Mouse (Mus musculus) embryonic facial prominence, embryonic 14.5 days (tissue): ENCODE measurements around the gene St3gal3. TPM values are rescaled to one million over a fixed set of nuclear protein-coding genes. Genes with fewer than 3 reads are reported as not detected.
A peak's percentile ranks its signal among the peaks of the same experiment; 100 is the strongest.

ENCODE experiments used
- ATAC-seq: fragments of 200-750 bp; cut with Nextera tagmentation; 2 replicates; pipeline ENCODE4 v1.8.0; 2017; ENCODE audit warnings: low read depth, moderate number of reproducible peaks, moderate TSS enrichment
- DNase-seq: peaks from one replicate; pipeline ENCODE4 v3.0.0-alpha.2; 2015; ENCODE audit warnings: low spot score
- H3K27ac ChIP-seq: fragments of 300-500 bp; sonication (generic); replicated peaks from 2 replicates; pipeline ENCODE4 v1.5.1; 2014; ENCODE audit warnings: low read depth, mild to moderate bottlenecking, low read length, moderate library complexity
- H3K27me3 ChIP-seq: fragments of 300-500 bp; sonication (generic); replicated peaks from 2 replicates; pipeline ENCODE4 v1.6.1; 2014; ENCODE audit warnings: low read length; ENCODE audit not compliant: control insufficient read depth, insufficient read depth
- H3K36me3 ChIP-seq: fragments of 300-500 bp; sonication (generic); 2 replicates; pipeline ENCODE4 v1.6.1; 2014; ENCODE audit warnings: low read length, mixed read lengths; ENCODE audit not compliant: control insufficient read depth, insufficient read depth
- H3K4me1 ChIP-seq: fragments of 300-500 bp; sonication (generic); 2 replicates; pipeline ENCODE4 v1.6.1; 2014; ENCODE audit warnings: antibody characterized with exemption, low read length; ENCODE audit not compliant: control insufficient read depth, insufficient read depth
- H3K4me2 ChIP-seq: fragments of 300-500 bp; sonication (generic); 2 replicates; pipeline ENCODE4 v1.6.1; 2014; ENCODE audit warnings: low read depth, mild to moderate bottlenecking, low read length, moderate library complexity, mixed read lengths
- H3K4me3 ChIP-seq: fragments of 300-500 bp; sonication (generic); 2 replicates; pipeline ENCODE4 v1.5.1; 2014; ENCODE audit warnings: low read depth, mild to moderate bottlenecking, low read length
- H3K9ac ChIP-seq: fragments of 300-500 bp; sonication (generic); 2 replicates; pipeline ENCODE4 v1.6.1; 2014; ENCODE audit warnings: low read depth, mild to moderate bottlenecking, low read length, moderate library complexity, mixed read lengths
- H3K9me3 ChIP-seq: fragments of 300-500 bp; sonication (generic); 2 replicates; pipeline ENCODE4 v1.6.1; 2016; ENCODE audit warnings: low read length; ENCODE audit not compliant: control insufficient read depth
- WGBS: fragments of 180-500 bp; shearing (Covaris S2); extraction: QIAGEN DNeasy Blood & Tissue Kit; methylation state at CpG from one replicate; pipeline ENCODE4 v1.1.7; 2014; 5-methylcytosine and 5-hydroxymethylcytosine counted together
- polyA plus RNA-seq: library from polyadenylated mRNA; unstranded; fragments of >200 nt; fragmentation: Nextera tagmentation; extraction: Ambion mirVana; gene quantifications from 2 replicates; pipeline ENCODE4 v1.2.1, GENCODE M21; 2014

Gene St3gal3
- polyA plus RNA-seq, 1 experiment from 2014 or later: 5.6 TPM

DNA sequence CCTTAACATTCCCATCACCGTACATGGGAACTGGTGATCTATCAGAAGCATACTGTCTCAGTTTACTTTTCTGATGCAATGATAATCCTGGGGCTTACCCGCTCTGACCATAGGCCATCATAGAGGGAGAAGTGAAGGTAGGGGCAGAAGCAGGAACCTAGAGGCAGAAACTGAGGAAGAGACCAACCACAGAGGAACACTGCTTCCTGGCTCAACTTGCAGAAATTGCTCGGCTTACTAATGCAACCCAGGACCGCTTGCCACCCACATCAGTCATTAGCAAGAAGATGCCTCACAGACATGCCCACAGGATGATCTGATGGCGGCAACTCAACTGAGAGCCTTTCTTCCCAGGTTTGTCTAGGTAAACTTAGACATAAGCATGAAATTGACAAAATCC, 216.0 kb downstream of the St3gal3 start:
- ATAC-seq (no peak), DNase-seq (no peak)
- Histone ChIP-seq H3K9ac (no peak overlapping the region), H3K9me3 (no peaks in the 10 kb centered on the region), H3K27ac (no peak overlapping the region), H3K36me3 (no peaks in the 10 kb centered on the region), H3K4me3 (no peak overlapping the region), H3K4me1 (peaks cover 12% of the 10 kb centered on the region), H3K4me2 (no peak overlapping the region), H3K27me3 (no peaks in the 10 kb centered on the region)
- 77% methylated on average over 5 of the region's 5 CpGs for WGBS

DNA sequence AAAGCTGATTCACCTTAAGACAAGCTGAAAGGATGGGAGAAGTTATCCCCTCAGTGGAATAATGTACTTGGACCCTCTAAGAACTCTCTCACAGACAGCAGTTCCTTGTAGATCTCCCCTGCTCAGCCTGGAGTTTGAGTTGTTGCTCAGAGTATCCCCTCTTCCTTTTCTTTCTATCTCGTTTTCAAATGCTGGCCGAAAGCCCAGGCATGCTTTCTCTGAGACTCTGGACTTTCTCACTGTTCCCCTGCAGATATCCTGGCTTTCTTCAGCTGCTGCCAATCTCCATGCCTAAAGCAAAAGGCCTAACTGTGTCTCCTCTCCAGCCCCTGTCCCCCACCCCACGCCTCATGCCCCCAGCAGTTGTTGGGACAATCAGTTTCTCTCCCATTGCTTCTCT, 216.5 kb downstream of the St3gal3 start:
- H3K4me1 ChIP-seq: peaks cover 17% of the 10 kb centered on the region
- peak; percentile 40 for DNase-seq
- H3K9me3 ChIP-seq: no peaks in the 10 kb centered on the region
- no peak overlapping the region for H3K4me2 ChIP-seq
- ATAC-seq: no peak
- 61% methylated on average over 3 of the region's 3 CpGs for WGBS
- H3K27ac ChIP-seq: no peak overlapping the region
- H3K9ac ChIP-seq: no peak overlapping the region
- H3K36me3 ChIP-seq: no peaks in the 10 kb centered on the region
- H3K27me3 ChIP-seq: no peaks in the 10 kb centered on the region
- H3K4me3 ChIP-seq: no peak overlapping the region

DNA sequence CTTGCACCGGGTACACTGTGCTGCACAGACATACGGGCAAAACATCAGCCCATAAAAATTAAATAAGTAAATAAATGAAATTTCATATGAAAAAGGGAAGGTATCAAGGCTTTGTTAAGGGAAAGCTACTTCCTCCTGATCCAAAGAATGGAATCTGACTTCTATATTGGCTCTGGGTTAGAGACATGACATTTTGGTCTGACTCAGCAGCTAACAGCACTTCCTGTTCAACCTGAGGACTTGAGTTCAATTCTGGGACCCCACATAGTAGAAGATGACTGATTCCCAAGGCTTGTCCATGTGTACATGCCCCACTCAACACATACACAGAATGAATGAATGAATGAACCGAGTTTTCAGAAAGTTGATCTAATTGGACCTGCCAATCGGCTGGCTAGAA, 216.9 kb downstream of the St3gal3 start:
- no peak for DNase-seq
- Histone ChIP-seq H3K4me1 (peaks cover 22% of the 10 kb centered on the region), H3K4me3 (no peak overlapping the region), H3K27ac (no peak overlapping the region), H3K4me2 (no peak overlapping the region), H3K27me3 (no peaks in the 10 kb centered on the region), H3K9me3 (no peaks in the 10 kb centered on the region), H3K9ac (no peak overlapping the region), H3K36me3 (no peaks in the 10 kb centered on the region)
- WGBS: 89% methylated on average over 4 of the region's 4 CpGs
- ATAC-seq: no peak

DNA sequence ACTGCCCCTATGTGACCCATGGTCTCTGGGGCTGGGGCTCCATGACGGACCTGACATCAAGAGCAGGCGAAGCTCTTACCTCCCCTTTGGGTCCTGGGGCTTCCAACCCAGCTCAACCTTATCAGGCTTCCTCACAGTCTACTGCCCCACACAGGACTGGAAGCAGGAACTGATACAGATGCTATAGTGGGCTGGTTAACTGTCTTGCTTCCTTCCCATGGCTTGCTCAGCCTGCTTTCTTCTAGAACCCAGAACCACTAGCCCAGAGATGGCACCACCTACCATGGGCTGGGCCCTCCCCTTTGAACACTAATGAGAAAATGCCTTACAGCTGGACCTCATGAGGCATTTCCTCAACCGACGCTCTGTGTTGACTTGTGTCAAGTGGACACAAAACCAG, 217.3 kb downstream of the St3gal3 start:
- ATAC-seq: no peak
- WGBS: 78% methylated on average over 4 of the region's 4 CpGs

DNA sequence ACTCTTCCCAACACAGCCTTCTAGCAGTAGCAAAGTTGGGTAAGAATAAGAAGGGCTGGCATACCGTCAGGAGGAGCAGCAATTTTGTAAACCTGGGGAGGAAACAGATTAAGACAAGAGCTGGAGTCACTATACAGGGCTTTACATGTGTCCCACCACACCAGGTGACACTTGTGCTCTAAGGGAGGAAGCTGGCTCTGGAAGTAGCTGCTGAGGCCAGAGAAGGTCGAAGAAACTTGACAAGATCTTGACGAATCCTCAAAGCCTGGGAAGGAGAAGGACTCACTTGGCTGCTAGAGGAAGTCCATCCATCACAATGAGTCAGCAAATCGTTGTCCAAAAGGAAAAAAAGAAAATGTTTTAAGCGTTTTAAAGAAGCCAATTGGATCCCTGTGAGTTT, 218.3 kb downstream of the St3gal3 start:
- Histone ChIP-seq H3K4me3 (no peak overlapping the region), H3K27me3 (no peaks in the 10 kb centered on the region), H3K36me3 (peaks cover 11% of the 10 kb centered on the region), H3K9me3 (no peaks in the 10 kb centered on the region), H3K4me2 (peak overlapping the region; percentile 87), H3K4me1 (peaks cover 26% of the 10 kb centered on the region), H3K27ac (no peak overlapping the region), H3K9ac (no peak overlapping the region)
- DNase-seq (no peak), ATAC-seq (no peak)
- 80% methylated on average over 5 of the region's 5 CpGs for WGBS

More for the DNA sequence above, 217.3 kb downstream of the St3gal3 start:
- H3K4me1 ChIP-seq: peaks cover 26% of the 10 kb centered on the region
- H3K27ac ChIP-seq: no peak overlapping the region
- H3K27me3 ChIP-seq: no peaks in the 10 kb centered on the region
- DNase-seq: no peak
- H3K9me3 ChIP-seq: no peaks in the 10 kb centered on the region
- no peak overlapping the region for H3K4me3 ChIP-seq
- H3K36me3 ChIP-seq: peaks cover under 1% of the 10 kb centered on the region; the same call in 1 of the 2 replicates
- no peak overlapping the region for H3K9ac ChIP-seq
- no peak overlapping the region for H3K4me2 ChIP-seq

DNA sequence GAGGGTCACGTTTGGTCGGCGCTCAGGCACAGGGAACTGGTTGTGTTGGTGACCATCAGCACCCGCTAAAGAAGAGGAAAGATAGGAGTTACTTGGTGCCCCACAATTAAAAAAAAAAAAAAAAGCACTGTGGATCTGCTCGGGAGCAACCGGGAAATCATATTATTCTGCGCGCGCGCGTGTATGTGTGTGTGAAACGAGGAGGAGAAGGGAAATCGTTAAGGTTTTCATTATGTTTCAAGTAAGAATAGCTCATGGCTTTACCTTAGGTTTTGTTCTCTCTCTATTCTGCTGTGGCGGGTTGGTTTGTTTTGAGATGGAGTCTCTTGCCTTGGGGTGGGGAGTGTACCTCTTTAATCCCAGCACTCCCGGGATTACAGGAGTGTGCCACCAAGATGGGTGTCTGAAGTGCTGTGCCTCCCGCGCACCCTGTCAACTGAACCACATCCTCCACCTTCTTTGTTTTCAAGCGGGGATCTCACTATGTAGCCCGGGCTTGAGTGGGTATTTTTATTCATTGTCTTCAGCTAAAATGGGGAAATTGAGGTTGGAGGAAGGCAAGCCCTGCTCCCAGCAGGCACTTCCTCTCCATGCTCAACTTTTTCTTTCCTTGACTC, 219.1 kb downstream of the St3gal3 start:
- H3K27ac ChIP-seq: no peak overlapping the region; the same call in 1 of the 2 replicates
- DNase-seq: no peak
- no peaks in the 10 kb centered on the region for H3K9me3 ChIP-seq
- H3K4me1 ChIP-seq: peaks cover 26% of the 10 kb centered on the region
- peak overlapping the region; percentile 87 for H3K4me2 ChIP-seq
- H3K36me3 ChIP-seq: peaks cover 19% of the 10 kb centered on the region
- peak overlapping the region; percentile 82 for H3K9ac ChIP-seq
- H3K27me3 ChIP-seq: no peaks in the 10 kb centered on the region
- 5% methylated on average over 19 of the region's 19 CpGs for WGBS
- ATAC-seq: no peak
- H3K4me3 ChIP-seq: peak overlapping the region; percentile 71

DNA sequence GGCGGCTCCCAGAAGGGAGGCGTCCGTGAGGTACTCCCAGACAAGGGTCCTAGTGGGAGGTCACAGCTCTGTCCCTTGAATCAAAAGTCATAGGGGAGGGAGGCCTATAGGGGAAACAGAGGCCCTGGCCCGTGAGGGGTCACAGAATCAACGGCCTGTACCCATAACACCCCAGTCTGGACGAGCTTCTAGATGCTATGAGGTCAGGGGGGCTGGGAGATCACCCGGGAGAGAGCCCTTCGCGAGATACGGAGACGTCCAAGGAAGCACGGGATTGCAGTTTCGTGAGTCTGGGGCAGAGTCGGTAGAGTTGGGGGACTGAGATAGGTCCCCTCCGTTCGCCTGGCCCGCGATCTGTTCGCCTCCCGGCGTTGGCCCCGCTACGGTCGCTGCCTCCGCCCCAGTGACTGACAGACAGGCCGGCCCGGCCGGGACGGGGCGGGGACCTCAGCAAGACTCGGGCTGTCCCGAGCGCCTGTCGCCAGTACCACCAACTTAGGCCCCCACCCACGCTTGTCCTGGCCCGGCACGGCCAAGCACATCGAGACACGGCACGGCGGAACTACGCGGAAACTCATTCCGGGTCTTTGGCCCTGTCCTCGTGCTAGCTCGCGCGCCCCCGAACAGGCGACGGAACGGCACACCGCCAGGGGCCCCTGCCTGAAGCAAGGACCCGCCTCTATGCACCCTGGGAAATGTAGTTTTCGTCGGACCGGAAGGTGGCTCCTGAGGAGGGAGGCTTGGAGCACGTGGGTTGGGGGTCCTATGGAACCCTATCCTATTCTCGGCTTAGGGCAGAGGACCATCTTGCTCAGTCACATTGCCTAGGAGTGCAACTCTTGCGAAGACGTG, 219.9 kb downstream of the St3gal3 start, which contains the start of gene Ipo13:
Gene Ipo13, minus strand, starts transcription at position 409 of the 852 bp plus-strand sequence.
- peak; percentile 96 for DNase-seq
- ATAC-seq: peak; percentile 96
- Histone ChIP-seq H3K4me2 (peak within 1 kb of the TSS; percentile 87), H3K9me3 (no peaks in the 10 kb centered on the region), H3K4me3 (peak within 1 kb of the TSS; percentile 71), H3K36me3 (peaks cover 26% of the 10 kb centered on the region), H3K4me1 (peaks cover 26% of the 10 kb centered on the region), H3K27ac (peak within 1 kb of the TSS; percentile 82), H3K27me3 (no peaks in the 10 kb centered on the region), H3K9ac (peak within 1 kb of the TSS; percentile 82)
- 0% methylated on average over 48 of the region's 61 CpGs for WGBS

DNA sequence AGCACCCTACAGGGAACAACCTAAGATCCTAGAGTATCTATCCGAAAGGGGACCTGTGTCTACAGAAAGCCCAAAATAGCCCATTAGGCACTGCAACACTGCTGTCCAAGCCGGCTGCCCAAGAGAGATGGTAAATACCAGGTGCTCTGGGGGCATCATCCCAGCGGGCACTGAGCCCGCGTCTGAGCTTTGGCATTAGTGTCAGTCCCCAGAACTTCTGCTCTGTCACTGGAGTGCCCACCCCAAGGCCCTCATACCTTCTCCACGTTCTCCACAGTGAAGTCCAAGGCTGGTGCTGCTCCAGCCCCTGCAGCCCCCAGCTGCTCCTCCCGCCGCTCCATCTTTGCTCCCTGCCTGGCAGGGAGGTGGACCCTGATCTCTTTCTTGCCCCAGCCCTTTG, 220.7 kb downstream of the St3gal3 start:
- H3K36me3 ChIP-seq: peaks cover 29% of the 10 kb centered on the region
- no peak for ATAC-seq

More for the DNA sequence above, 220.7 kb downstream of the St3gal3 start:
- WGBS: 5% methylated on average over 3 of the region's 8 CpGs
- no peak overlapping the region for H3K27ac ChIP-seq
- H3K4me1 ChIP-seq: peaks cover 26% of the 10 kb centered on the region
- peak overlapping the region; percentile 82 for H3K9ac ChIP-seq
- peak overlapping the region; percentile 87 for H3K4me2 ChIP-seq
- peak overlapping the region; percentile 71 for H3K4me3 ChIP-seq
- H3K27me3 ChIP-seq: no peaks in the 10 kb centered on the region
- no peaks in the 10 kb centered on the region for H3K9me3 ChIP-seq
- no peak for DNase-seq
